Mouse (Mus musculus) limb, embryonic 14.5 days (tissue): ENCODE results near the gene Sult6b2. TPM values are rescaled to one million over a fixed set of nuclear protein-coding genes. Genes with fewer than 3 reads are reported as not detected.

Source experiments
- ATAC-seq: fragments of 200-750 bp; cut with Nextera tagmentation; 2 replicates; pipeline ENCODE4 v1.8.0; 2017; ENCODE audit warnings: low read depth, moderate number of reproducible peaks, moderate TSS enrichment; ENCODE audit not compliant: low FRiP score
- DNase-seq: peaks from one replicate; pipeline ENCODE4 v3.0.0-alpha.2; 2015; ENCODE audit warnings: low spot score
- H3K27ac ChIP-seq: fragments of 300-500 bp; sonication (generic); replicated peaks from 2 replicates; pipeline ENCODE4 v1.5.1; 2014; ENCODE audit warnings: low read depth, mild to moderate bottlenecking, low read length, moderate library complexity, mixed read lengths
- H3K27me3 ChIP-seq: fragments of 300-500 bp; sonication (generic); 2 replicates; pipeline ENCODE4 v1.6.1; 2014; ENCODE audit warnings: low read length, mixed read lengths; ENCODE audit not compliant: control insufficient read depth, insufficient read depth
- H3K36me3 ChIP-seq: fragments of 300-500 bp; sonication (generic); 2 replicates; pipeline ENCODE4 v1.6.1; 2014; ENCODE audit warnings: mild to moderate bottlenecking, low read length, moderate library complexity, mixed read lengths; ENCODE audit not compliant: control insufficient read depth, insufficient read depth
- H3K4me1 ChIP-seq: fragments of 300-500 bp; sonication (generic); 2 replicates; pipeline ENCODE4 v1.6.1; 2014; ENCODE audit warnings: antibody characterized with exemption, low read length, mixed read lengths; ENCODE audit not compliant: control insufficient read depth, insufficient read depth
- H3K4me2 ChIP-seq: fragments of 300-500 bp; sonication (generic); replicated peaks from 2 replicates; pipeline ENCODE4 v1.6.1; 2014; ENCODE audit warnings: low read depth, mild to moderate bottlenecking, low read length, moderate library complexity; ENCODE audit not compliant: severe bottlenecking
- H3K4me3 ChIP-seq: fragments of 300-500 bp; sonication (generic); replicated peaks from 2 replicates; pipeline ENCODE4 v1.5.1; 2014; ENCODE audit warnings: low read length
- H3K9ac ChIP-seq: fragments of 300-500 bp; sonication (generic); 2 replicates; pipeline ENCODE4 v1.6.1; 2014; ENCODE audit warnings: mild to moderate bottlenecking, low read depth, low read length, moderate library complexity; ENCODE audit not compliant: severe bottlenecking
- H3K9me3 ChIP-seq: fragments of 300-500 bp; sonication (generic); 2 replicates; pipeline ENCODE4 v1.6.1; 2016; ENCODE audit warnings: low read length; ENCODE audit not compliant: control insufficient read depth
- POLR2A ChIP-seq: fragments of 200-500 bp; IDR thresholded peaks from 2 replicates; pipeline ENCODE4 v1.8.0; 2012; ENCODE audit warnings: inconsistent platforms, mild to moderate bottlenecking, moderate library complexity, borderline replicate concordance; ENCODE audit not compliant: insufficient read depth, insufficient read length; ENCODE audit errors: extremely low read depth
- WGBS: fragments of 180-500 bp; shearing (Covaris S2); extraction: QIAGEN DNeasy Blood & Tissue Kit; methylation state at CpG from one replicate; pipeline ENCODE4 v1.1.7; 2014; 5-methylcytosine and 5-hydroxymethylcytosine counted together
- polyA plus RNA-seq, 2 experiments: library from polyadenylated mRNA; depleted of rRNA in 1 of 2; stranded (reverse) in 1 of 2; unstranded in 1 of 2; fragments of >200 nt; fragmentation: Nextera tagmentation in 1 of 2; extraction: Ambion mirVana in 1 of 2; gene quantifications; 2 replicates each; pipeline versions ENCODE4 v1.2.1 to v1.2.3; 2012 to 2014

Sult6b2 gene
- polyA plus RNA-seq, 2 experiments = 0.13 TPM; not detected in 1

GRCm38 (mm10) chr6:142786106-142786505 is 18.2 kb downstream of the Sult6b2 start:
- Histone ChIP-seq H3K9ac (no peak overlapping the region), H3K36me3 (no peaks in the 10 kb centered on the region), H3K4me3 (no peak overlapping the region), H3K27me3 (no peaks in the 10 kb centered on the region), H3K4me2 (no peak overlapping the region), H3K9me3 (no peaks in the 10 kb centered on the region), H3K4me1 (no peaks in the 10 kb centered on the region), H3K27ac (no peak overlapping the region)
- DNase-seq = no peak
- WGBS = 85% methylated on average over 21 of the region's 21 CpGs
- no peak for ATAC-seq
- TF ChIP-seq POLR2A = no peak

GRCm38 (mm10) chr6:142785343-142785742 is 19.0 kb downstream of the Sult6b2 start:
- no peaks in the 10 kb centered on the region for H3K4me1 ChIP-seq
- no peaks in the 10 kb centered on the region for H3K9me3 ChIP-seq
- no peaks in the 10 kb centered on the region for H3K36me3 ChIP-seq
- ATAC-seq (no peak), DNase-seq (peak; percentile 11)
- no peak for TF ChIP-seq POLR2A
- H3K4me2 ChIP-seq = no peak overlapping the region
- H3K9ac ChIP-seq = no peak overlapping the region
- H3K4me3 ChIP-seq = no peak overlapping the region
- no peaks in the 10 kb centered on the region for H3K27me3 ChIP-seq
- 43% methylated on average over 4 of the region's 4 CpGs for WGBS
- H3K27ac ChIP-seq = no peak overlapping the region

- H3K27ac ChIP-seq = no peak overlapping the region
- no peak for ATAC-seq
- H3K4me3 ChIP-seq = no peak overlapping the region
- H3K4me1 ChIP-seq = no peaks in the 10 kb centered on the region
- no peaks in the 10 kb centered on the region for H3K27me3 ChIP-seq
- 52% methylated on average over 7 of the region's 7 CpGs for WGBS
- H3K9ac ChIP-seq = no peak overlapping the region
- no peak for TF ChIP-seq POLR2A
- no peak for DNase-seq
- no peaks in the 10 kb centered on the region for H3K9me3 ChIP-seq
- no peak overlapping the region for H3K4me2 ChIP-seq
- no peaks in the 10 kb centered on the region for H3K36me3 ChIP-seq
Measured at GRCm38 (mm10) chr6:142781286-142781685, 23.0 kb downstream of the Sult6b2 start.

- no peaks in the 10 kb centered on the region for H3K27me3 ChIP-seq
- ATAC-seq = no peak
- no peak overlapping the region for H3K4me3 ChIP-seq
- H3K9ac ChIP-seq = no peak overlapping the region
- WGBS = 79% methylated on average over 4 of the region's 4 CpGs
- H3K4me2 ChIP-seq = no peak overlapping the region
- no peaks in the 10 kb centered on the region for H3K36me3 ChIP-seq
- no peak for DNase-seq
- no peaks in the 10 kb centered on the region for H3K4me1 ChIP-seq
- H3K9me3 ChIP-seq = no peaks in the 10 kb centered on the region
- H3K27ac ChIP-seq = no peak overlapping the region
- no peak for TF ChIP-seq POLR2A
Measured at GRCm38 (mm10) chr6:142780574-142781033, 23.7 kb downstream of the Sult6b2 start.

GRCm38 (mm10) chr6:142779812-142780573 is 24.3 kb downstream of the Sult6b2 start:
- no peak for DNase-seq
- H3K4me2 ChIP-seq = no peak overlapping the region
- peaks cover 2% of the 10 kb centered on the region for H3K36me3 ChIP-seq
- H3K27me3 ChIP-seq = no peaks in the 10 kb centered on the region
- 76% methylated on average over 14 of the region's 14 CpGs for WGBS
- H3K4me3 ChIP-seq = no peak overlapping the region
- no peak for ATAC-seq
- no peaks in the 10 kb centered on the region for H3K4me1 ChIP-seq
- no peak for TF ChIP-seq POLR2A
- H3K9me3 ChIP-seq = no peaks in the 10 kb centered on the region
- no peak overlapping the region for H3K27ac ChIP-seq
- H3K9ac ChIP-seq = no peak overlapping the region
